Mouse (Mus musculus) right cerebral cortex, postnatal 10 days (tissue): ENCODE data around the gene Atp2b1.

Source experiments
- DNase-seq, 2 experiments: peaks; one replicate each; pipeline ENCODE4 v3.0.0; 2021; ENCODE audit warnings: low spot score in 2 of 2

Atp2b1 gene

GRCm38 (mm10) chr10:98916011-98916780 lies 2.0 kb downstream of the Atp2b1 start:
- DNase-seq, result no peak

- no peak for DNase-seq
Observed at GRCm38 (mm10) chr10:98916781-98917340, 2.7 kb downstream of the Atp2b1 start.

GRCm38 (mm10) chr10:98925081-98925480 lies 10.9 kb downstream of the Atp2b1 start:
- no peak for DNase-seq

- DNase-seq, result no peak
Observed at GRCm38 (mm10) chr10:98926991-98927390, 12.8 kb downstream of the Atp2b1 start.

- DNase-seq, result no peak
Observed at GRCm38 (mm10) chr10:98929444-98929843, 15.2 kb downstream of the Atp2b1 start.

GRCm38 (mm10) chr10:98930143-98930542 lies 15.9 kb downstream of the Atp2b1 start:
- peak in 1 of 2 experiments; percentile 55 for DNase-seq

GRCm38 (mm10) chr10:98940137-98940536 lies 25.9 kb downstream of the Atp2b1 start:
- DNase-seq, result no peak

- peak in 1 of 2 experiments; percentile 17 for DNase-seq
Observed at GRCm38 (mm10) chr10:98940799-98941198, 26.6 kb downstream of the Atp2b1 start.

- peak in 1 of 2 experiments; percentile 22 for DNase-seq
Observed at GRCm38 (mm10) chr10:98941991-98942390, 27.8 kb downstream of the Atp2b1 start.

GRCm38 (mm10) chr10:98942999-98943398 lies 28.8 kb downstream of the Atp2b1 start:
- no peak for DNase-seq

- DNase-seq, result no peak
Observed at GRCm38 (mm10) chr10:98943894-98944293, 29.7 kb downstream of the Atp2b1 start.

GRCm38 (mm10) chr10:98946031-98946791 lies 32.0 kb downstream of the Atp2b1 start:
- DNase-seq, result no peak

GRCm38 (mm10) chr10:98947206-98947605 lies 33.0 kb downstream of the Atp2b1 start:
- no peak for DNase-seq

- DNase-seq, result no peak
Observed at GRCm38 (mm10) chr10:98948096-98948495, 33.9 kb downstream of the Atp2b1 start.

GRCm38 (mm10) chr10:98949750-98950149 lies 35.5 kb downstream of the Atp2b1 start:
- no peak for DNase-seq

- no peak for DNase-seq
Observed at GRCm38 (mm10) chr10:98951286-98952270, 37.4 kb downstream of the Atp2b1 start.

GRCm38 (mm10) chr10:98954230-98954993 lies 40.2 kb downstream of the Atp2b1 start:
- no peak for DNase-seq

GRCm38 (mm10) chr10:98956124-98956523 lies 41.9 kb downstream of the Atp2b1 start:
- no peak for DNase-seq

GRCm38 (mm10) chr10:98958752-98959151 lies 44.5 kb downstream of the Atp2b1 start:
- DNase-seq, result no peak

- DNase-seq, result peak; percentile 71 to 88
Observed at GRCm38 (mm10) chr10:98959385-98959784, 45.2 kb downstream of the Atp2b1 start.

- DNase-seq, result no peak
Observed at GRCm38 (mm10) chr10:98960911-98961310, 46.7 kb downstream of the Atp2b1 start.
